Mouse (Mus musculus) right cerebral cortex, adult 2 months (tissue): ENCODE data around the gene Jun.

Experiments
- DNase-seq, 2 experiments: peaks; one replicate each; pipeline ENCODE4 v3.0.0; 2021 to 2022; ENCODE audit warnings: low spot score in 2 of 2

The Jun gene

DNA sequence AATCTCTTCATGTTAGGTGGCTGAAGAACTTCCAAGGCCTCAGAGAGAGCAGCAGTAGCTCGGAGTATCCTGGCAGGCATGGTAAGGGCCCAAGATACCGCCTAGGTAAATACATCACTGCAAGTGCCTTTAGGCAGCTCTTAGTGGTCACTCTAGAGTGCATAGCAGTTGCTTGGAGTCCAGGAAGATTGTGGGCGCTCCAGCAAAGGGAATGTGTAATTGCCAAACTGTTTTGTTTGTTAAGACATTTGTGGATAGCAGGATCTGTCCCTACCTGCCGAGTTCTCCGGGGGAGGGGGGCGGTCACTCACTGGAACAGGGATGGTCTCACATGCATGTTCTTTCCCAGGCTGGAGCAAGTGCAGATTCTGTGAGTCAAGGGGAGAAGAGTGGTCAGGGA lies 22.3 kb upstream of the Jun start:
- no peak for DNase-seq

DNA sequence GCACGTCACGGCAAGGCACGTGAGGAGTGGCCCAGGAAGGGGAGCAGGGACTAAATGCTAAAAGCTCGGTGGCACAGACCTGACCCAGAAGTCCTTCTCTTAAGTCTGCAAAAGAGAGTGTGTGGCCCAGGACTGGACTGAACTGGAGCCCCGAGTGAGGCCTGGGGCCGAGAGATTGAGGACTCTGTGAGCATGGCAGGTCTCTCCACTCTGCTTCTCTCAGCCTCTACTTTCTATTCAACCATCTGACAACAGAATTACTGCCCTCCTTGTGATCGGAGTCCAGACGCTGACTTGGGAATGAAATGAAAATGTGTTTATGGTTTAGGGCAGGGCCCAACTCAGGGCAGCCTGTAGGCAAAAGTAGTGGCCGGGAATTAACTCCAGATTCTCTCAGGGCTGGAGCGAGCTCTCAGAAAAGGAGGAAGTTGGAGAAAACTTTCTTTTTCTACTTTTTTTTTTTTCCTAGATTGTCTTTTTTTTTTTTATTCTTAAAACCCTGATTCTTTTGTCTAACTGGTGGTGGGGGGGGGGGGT lies 21.3 kb upstream of the Jun start:
- DNase-seq: no peak

GRCm38 (mm10) chr4:95070407-95070806 lies 18.4 kb upstream of the Jun start:
- no peak for DNase-seq

DNA sequence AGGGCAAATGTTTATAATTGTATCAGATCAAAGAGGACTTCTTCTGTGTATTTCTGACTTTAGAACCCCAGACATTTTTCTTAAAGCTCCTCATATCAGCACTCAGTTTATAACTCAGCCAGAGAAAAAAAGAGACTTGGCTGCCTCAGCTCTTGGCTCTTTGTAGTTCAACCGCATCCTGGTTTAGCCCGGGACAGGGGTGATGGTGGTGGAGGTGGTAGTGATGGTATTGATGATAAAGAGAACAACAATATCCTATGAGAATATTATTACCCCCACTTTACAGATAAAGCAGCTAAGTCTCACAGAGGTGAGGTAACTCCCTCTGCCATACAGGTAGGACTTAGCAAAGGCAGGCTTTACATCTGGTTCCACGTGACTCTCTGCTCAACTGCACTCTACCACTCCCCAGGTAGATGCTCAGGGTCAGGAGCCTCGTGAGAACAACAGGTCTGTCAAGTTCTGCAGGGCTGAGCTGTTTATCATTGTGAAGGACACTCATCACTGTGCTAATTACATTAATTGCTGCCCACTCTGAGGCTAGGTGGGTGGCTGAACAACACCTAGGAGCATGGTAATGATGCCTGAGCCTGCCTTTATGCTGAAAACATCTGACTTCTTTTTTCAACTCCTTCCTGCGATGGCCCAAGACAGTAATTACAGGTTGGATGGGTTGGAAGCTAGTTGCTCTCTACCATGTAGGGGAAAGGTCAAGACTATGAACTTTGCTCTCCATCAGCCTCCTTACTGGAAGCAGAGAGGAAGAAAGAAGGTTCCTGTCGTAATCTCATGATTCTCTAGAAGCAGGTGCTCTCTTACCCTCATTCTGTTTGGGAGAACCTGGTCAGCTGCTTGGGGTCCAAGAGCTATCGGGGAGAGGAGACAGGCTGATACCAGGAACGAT lies 16.3 kb upstream of the Jun start:
- DNase-seq: no peak

- DNase-seq: no peak
These were observed 11.7 kb upstream of the Jun start for GRCm38 (mm10) chr4:95063609-95064210.

DNA sequence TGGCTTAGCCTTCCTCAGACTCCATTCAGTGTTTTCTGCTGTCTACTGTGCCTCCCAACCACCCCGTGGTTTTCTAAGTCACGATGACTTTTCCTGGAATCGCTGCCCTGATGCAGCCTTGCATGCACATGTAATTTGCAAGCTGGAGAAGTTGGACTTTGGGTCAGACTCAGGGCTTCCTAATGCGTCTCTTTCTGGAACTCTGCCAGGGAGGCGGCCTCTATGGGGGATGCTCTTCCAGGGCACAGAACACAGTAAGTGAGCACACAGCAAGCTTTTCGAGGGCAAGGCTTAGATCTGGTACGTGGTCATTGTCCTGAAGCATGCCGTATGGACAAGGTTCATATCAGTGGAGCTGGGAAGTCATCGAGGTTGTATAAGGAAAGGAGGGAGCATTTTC lies 10.9 kb upstream of the Jun start:
- DNase-seq: no peak

DNA sequence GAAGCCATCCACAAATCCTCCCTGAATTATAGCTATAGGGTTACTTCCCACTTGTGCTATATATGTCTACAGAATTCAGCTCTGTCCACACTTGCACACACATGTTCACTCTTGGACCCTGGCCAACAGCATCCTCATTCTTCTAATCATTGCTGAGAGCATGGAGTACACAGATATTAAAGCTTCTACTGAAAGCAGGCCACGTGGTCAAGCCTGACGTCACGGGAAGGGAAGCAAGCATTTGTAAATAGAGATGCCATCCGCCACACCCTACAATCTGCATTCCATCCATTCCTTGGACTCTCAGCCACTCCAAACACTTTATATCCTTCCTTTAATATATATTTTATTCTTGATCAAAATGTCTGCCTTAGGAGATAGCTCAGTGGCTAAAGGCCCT lies 5.2 kb upstream of the Jun start:
- DNase-seq: no peak

DNA sequence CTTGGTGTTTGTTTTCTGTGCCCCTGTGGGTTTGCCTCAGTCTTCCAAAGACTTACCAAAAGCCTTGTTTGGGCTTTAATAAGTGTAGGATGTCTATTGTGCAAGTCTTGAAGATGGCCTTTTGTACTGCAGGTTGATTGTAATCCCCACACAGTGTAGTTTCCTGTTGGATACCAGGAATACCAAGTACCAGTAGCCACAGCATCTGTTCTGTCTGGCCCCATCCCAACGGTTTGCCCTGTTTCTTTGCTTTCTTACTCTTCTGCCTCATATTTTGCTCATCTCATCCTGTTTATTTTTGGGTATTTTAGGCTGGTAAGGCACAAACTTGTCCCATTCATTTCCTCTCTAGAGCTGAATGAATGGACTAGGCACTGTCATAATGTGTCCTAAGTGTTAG lies 3.3 kb upstream of the Jun start:
- DNase-seq: no peak

GRCm38 (mm10) chr4:95054336-95054735 lies 2.3 kb upstream of the Jun start:
- DNase-seq: no peak

DNA sequence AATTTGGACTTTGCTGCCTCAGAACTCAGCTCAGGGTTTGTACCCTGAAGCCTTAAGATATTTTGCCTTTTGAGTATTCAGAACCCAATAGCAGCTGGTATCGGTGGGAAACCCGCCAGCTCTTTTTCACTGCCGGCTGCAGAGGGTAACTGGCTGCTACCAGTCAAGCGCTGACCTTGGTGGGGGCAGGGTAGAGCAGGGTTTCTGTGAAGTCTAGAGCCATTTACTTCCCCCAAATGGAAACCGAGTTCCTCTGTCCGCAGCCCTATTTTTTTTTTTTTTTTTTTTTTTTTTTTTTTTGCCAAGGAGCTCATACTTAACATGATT lies 1.7 kb upstream of the Jun start:
- peak; percentile 36 to 49 for DNase-seq

- peak; percentile 94 to 98 for DNase-seq
These were observed 1.2 kb upstream of the Jun start for GRCm38 (mm10) chr4:95053041-95053790.

DNA sequence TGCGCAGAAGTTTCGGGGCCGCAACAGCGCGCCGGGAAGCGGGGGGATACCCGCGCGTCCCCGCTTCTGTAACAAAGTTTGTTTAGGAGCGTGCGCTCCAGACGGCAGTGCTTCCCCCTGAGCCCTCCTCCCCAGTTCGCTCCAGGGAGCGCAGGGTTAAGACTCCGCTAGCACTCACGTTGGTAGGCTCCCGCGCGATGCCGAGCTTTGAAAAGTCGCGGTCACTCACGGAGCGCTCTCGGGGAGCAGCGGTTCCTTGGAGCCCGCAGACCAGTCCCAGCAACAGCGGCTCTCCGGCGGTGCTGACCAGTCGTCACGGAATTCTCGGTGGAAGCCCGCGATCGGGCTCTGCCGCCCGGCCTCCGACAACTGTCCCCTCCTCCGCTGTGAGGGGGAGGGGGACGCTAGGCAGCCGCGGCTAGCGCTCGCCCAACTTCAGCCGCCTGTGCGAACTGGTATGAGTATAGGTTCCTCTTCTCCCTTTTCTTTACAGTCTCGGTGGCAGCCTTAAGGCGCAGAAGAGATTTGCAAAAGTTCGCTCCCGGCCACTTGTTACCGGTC lies 631 bp downstream of the Jun start:
- DNase-seq: peak; percentile 56 to 69

GRCm38 (mm10) chr4:95050518-95051278 lies 1.3 kb downstream of the Jun start:
- peak; percentile 74 to 83 for DNase-seq

GRCm38 (mm10) chr4:95049884-95050517 lies 2.0 kb downstream of the Jun start:
- peak; percentile 31 to 63 for DNase-seq

DNA sequence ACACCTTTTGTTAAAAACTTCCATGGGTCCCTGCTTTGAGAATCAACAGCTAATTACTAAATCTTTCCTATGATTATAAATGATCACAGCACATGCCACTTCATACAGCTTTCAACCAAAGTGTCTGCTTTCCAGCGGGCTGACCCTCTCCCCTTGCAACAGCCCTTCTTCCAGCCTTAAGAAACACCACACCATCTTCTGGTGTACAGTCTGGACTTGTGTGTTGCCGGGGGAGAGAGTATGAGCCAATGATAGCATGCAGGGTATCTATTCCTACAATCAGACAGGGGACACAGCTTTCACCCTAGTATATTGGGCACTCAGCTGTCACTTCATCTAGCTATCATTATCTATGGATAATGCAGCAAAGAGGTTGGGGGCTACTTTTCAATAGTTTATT lies 2.9 kb downstream of the Jun start:
- no peak for DNase-seq

GRCm38 (mm10) chr4:95048731-95049100 lies 3.3 kb downstream of the Jun start:
- DNase-seq: no peak

DNA sequence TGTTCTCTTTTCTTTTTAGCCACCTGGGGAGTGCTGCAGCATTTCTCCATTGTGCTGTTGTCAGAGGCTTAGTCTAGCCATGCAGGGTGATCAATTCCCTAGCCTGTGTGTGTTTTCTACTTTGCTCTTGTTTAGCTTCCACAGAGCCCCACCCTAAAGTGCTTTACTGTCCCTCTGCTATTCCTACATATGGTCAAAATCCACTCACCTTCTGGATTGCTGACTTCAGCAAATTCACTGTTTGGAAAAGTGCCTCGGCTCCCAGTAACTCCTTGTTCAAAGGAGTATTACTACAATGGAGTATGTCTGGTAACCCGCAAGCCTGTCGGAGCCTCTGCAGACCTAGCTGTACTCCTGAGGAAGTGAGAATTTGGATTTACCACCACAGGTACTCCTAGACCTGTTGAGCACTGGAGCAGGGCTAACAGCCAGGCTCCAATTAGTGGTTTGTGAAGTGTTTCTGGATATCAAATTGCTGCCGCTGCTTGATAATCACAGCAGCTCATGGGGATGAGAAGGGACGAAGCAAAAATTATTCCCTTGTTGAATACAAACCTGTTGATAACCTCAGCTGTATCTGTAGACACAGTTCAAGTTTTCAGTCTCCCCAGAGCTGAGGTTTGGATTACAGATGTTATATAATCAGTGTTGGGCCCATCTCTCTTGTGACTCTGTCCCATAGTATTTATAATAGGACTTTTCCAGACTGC lies 3.8 kb downstream of the Jun start:
- DNase-seq: no peak

DNA sequence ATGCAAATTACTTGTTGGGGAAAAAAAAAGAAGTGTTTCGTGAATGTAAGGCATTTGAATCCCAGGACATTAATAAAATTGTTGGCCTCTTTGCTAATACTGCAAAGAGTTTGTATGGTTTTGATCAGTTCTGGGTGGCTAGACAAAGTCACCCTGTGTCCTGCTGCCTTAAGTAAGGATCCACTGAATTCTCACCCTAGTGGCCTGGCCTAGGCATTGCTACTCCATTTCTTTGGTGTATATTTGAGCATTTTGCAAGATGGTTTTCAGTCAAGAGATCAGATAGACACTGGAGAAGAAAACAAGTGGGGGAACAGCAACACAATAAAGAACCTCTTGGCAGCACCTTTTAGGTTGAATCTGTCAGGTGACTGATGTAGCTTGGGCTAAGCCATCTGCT lies 6.9 kb downstream of the Jun start:
- no peak for DNase-seq

GRCm38 (mm10) chr4:95044721-95045120 lies 7.3 kb downstream of the Jun start:
- no peak for DNase-seq

GRCm38 (mm10) chr4:95038024-95038423 lies 14.0 kb downstream of the Jun start:
- DNase-seq: no peak
